Mouse (Mus musculus): Measurements from ENCODE around the gene Gsg1l. TPM values are rescaled to one million over a fixed set of nuclear protein-coding genes. Genes with fewer than 3 reads are reported as not detected.

The Gsg1l gene
- polyA plus RNA-seq, 1 experiment from 2014 or later, result 0.96 TPM

- H3K27ac ChIP-seq (ENCODE audit: low read length), result no peak overlapping the region
- peaks cover 17% of the 10 kb centered on the region for H3K4me1 ChIP-seq (ENCODE audit: insufficient read depth, low read length)
- H3K36me3 ChIP-seq (ENCODE audit: insufficient read depth, low read length), result no peaks in the 10 kb centered on the region
- H3K4me2 ChIP-seq (replicated peaks; ENCODE audit: low read depth, low read length), result no peak overlapping the region
- H3K9ac ChIP-seq (replicated peaks; ENCODE audit: low read length), result no peak overlapping the region
- no peak for ATAC-seq (ENCODE audit: low FRiP score, low TSS enrichment)
- H3K9me3 ChIP-seq (ENCODE audit: low read length), result no peaks in the 10 kb centered on the region
- no peak overlapping the region for H3K4me3 ChIP-seq (ENCODE audit: low read length)
- WGBS, result 90% methylated on average over 4 of the region's 4 CpGs
- no peaks in the 10 kb centered on the region for H3K27me3 ChIP-seq (ENCODE audit: insufficient read depth, low read length)
Observed at GRCm38 (mm10) chr7:126017455-126017854, 64.8 kb downstream of the Gsg1l start.

GRCm38 (mm10) chr7:126012325-126013021, 69.7 kb downstream of the Gsg1l start:
- ATAC-seq (ENCODE audit: low FRiP score, low TSS enrichment), result no peak
- 33% methylated on average over 11 of the region's 11 CpGs for WGBS
- Histone ChIP-seq H3K9ac (replicated peaks; ENCODE audit: low read length) (no peak overlapping the region), H3K4me2 (replicated peaks; ENCODE audit: low read depth, low read length) (no peak overlapping the region), H3K27me3 (ENCODE audit: insufficient read depth, low read length) (no peaks in the 10 kb centered on the region), H3K27ac (ENCODE audit: low read length) (no peak overlapping the region), H3K9me3 (ENCODE audit: low read length) (no peaks in the 10 kb centered on the region), H3K4me3 (ENCODE audit: low read length) (no peak overlapping the region), H3K4me1 (ENCODE audit: insufficient read depth, low read length) (peaks cover 10% of the 10 kb centered on the region; the same call in 1 of the 2 replicates), H3K36me3 (ENCODE audit: insufficient read depth, low read length) (no peaks in the 10 kb centered on the region)

GRCm38 (mm10) chr7:126008789-126009148, 73.4 kb downstream of the Gsg1l start:
- no peak for ATAC-seq (ENCODE audit: low FRiP score, low TSS enrichment)
- Histone ChIP-seq H3K27ac (ENCODE audit: low read length) (no peak overlapping the region), H3K9me3 (ENCODE audit: low read length) (no peaks in the 10 kb centered on the region), H3K9ac (replicated peaks; ENCODE audit: low read length) (no peak overlapping the region), H3K27me3 (ENCODE audit: insufficient read depth, low read length) (no peaks in the 10 kb centered on the region), H3K36me3 (ENCODE audit: insufficient read depth, low read length) (no peaks in the 10 kb centered on the region), H3K4me3 (ENCODE audit: low read length) (no peak overlapping the region), H3K4me1 (ENCODE audit: insufficient read depth, low read length) (peaks cover 10% of the 10 kb centered on the region; the same call in 1 of the 2 replicates), H3K4me2 (replicated peaks; ENCODE audit: low read depth, low read length) (no peak overlapping the region)
- 76% methylated on average over 7 of the region's 7 CpGs for WGBS

GRCm38 (mm10) chr7:126008139-126008788, 73.9 kb downstream of the Gsg1l start:
- Histone ChIP-seq H3K27me3 (ENCODE audit: insufficient read depth, low read length) (no peaks in the 10 kb centered on the region), H3K9me3 (ENCODE audit: low read length) (no peaks in the 10 kb centered on the region), H3K36me3 (ENCODE audit: insufficient read depth, low read length) (no peaks in the 10 kb centered on the region), H3K4me1 (ENCODE audit: insufficient read depth, low read length) (peaks cover 10% of the 10 kb centered on the region; the same call in 1 of the 2 replicates), H3K4me2 (replicated peaks; ENCODE audit: low read depth, low read length) (no peak overlapping the region), H3K9ac (replicated peaks; ENCODE audit: low read length) (no peak overlapping the region), H3K4me3 (ENCODE audit: low read length) (no peak overlapping the region), H3K27ac (ENCODE audit: low read length) (no peak overlapping the region)
- 67% methylated on average over 4 of the region's 4 CpGs for WGBS
- no peak for ATAC-seq (ENCODE audit: low FRiP score, low TSS enrichment)

GRCm38 (mm10) chr7:126007132-126007910, 74.9 kb downstream of the Gsg1l start:
- Histone ChIP-seq H3K4me2 (replicated peaks; ENCODE audit: low read depth, low read length) (no peak overlapping the region), H3K27me3 (ENCODE audit: insufficient read depth, low read length) (no peaks in the 10 kb centered on the region), H3K9me3 (ENCODE audit: low read length) (no peaks in the 10 kb centered on the region), H3K9ac (replicated peaks; ENCODE audit: low read length) (no peak overlapping the region), H3K36me3 (ENCODE audit: insufficient read depth, low read length) (no peaks in the 10 kb centered on the region), H3K27ac (ENCODE audit: low read length) (no peak overlapping the region), H3K4me1 (ENCODE audit: insufficient read depth, low read length) (peaks cover 5% of the 10 kb centered on the region; the same call in 1 of the 2 replicates), H3K4me3 (ENCODE audit: low read length) (no peak overlapping the region)
- no peak for ATAC-seq (ENCODE audit: low FRiP score, low TSS enrichment)
- WGBS, result 51% methylated on average over 10 of the region's 10 CpGs

- 55% methylated on average over 5 of the region's 5 CpGs for WGBS
- no peaks in the 10 kb centered on the region for H3K27me3 ChIP-seq (ENCODE audit: insufficient read depth, low read length)
- H3K9me3 ChIP-seq (ENCODE audit: low read length), result no peaks in the 10 kb centered on the region
- no peak overlapping the region for H3K27ac ChIP-seq (ENCODE audit: low read length)
- H3K36me3 ChIP-seq (ENCODE audit: insufficient read depth, low read length), result no peaks in the 10 kb centered on the region
- H3K9ac ChIP-seq (replicated peaks; ENCODE audit: low read length), result no peak overlapping the region
- no peak overlapping the region for H3K4me3 ChIP-seq (ENCODE audit: low read length)
- ATAC-seq (ENCODE audit: low FRiP score, low TSS enrichment), result no peak
- H3K4me2 ChIP-seq (replicated peaks; ENCODE audit: low read depth, low read length), result no peak overlapping the region
- no peaks in the 10 kb centered on the region for H3K4me1 ChIP-seq (ENCODE audit: insufficient read depth, low read length)
Observed at GRCm38 (mm10) chr7:126005274-126005673, 76.9 kb downstream of the Gsg1l start.

- H3K4me1 ChIP-seq (ENCODE audit: insufficient read depth, low read length), result no peaks in the 10 kb centered on the region
- H3K27ac ChIP-seq (ENCODE audit: low read length), result no peak overlapping the region
- no peak overlapping the region for H3K4me3 ChIP-seq (ENCODE audit: low read length)
- H3K9ac ChIP-seq (replicated peaks; ENCODE audit: low read length), result no peak overlapping the region
- H3K36me3 ChIP-seq (ENCODE audit: insufficient read depth, low read length), result no peaks in the 10 kb centered on the region
- H3K9me3 ChIP-seq (ENCODE audit: low read length), result no peaks in the 10 kb centered on the region
- WGBS, result 56% methylated on average over 5 of the region's 5 CpGs
- no peaks in the 10 kb centered on the region for H3K27me3 ChIP-seq (ENCODE audit: insufficient read depth, low read length)
- peak; percentile 73 for ATAC-seq (ENCODE audit: low FRiP score, low TSS enrichment)
- no peak overlapping the region for H3K4me2 ChIP-seq (replicated peaks; ENCODE audit: low read depth, low read length)
Observed at GRCm38 (mm10) chr7:126001683-126002082, 80.5 kb downstream of the Gsg1l start.

- Histone ChIP-seq H3K36me3 (ENCODE audit: insufficient read depth, low read length) (no peaks in the 10 kb centered on the region), H3K27me3 (ENCODE audit: insufficient read depth, low read length) (no peaks in the 10 kb centered on the region), H3K9me3 (ENCODE audit: low read length) (no peaks in the 10 kb centered on the region), H3K27ac (ENCODE audit: low read length) (no peak overlapping the region), H3K4me1 (ENCODE audit: insufficient read depth, low read length) (no peaks in the 10 kb centered on the region), H3K9ac (replicated peaks; ENCODE audit: low read length) (no peak overlapping the region), H3K4me3 (ENCODE audit: low read length) (no peak overlapping the region), H3K4me2 (replicated peaks; ENCODE audit: low read depth, low read length) (no peak overlapping the region)
- WGBS, result 93% methylated on average over 3 of the region's 3 CpGs
- ATAC-seq (ENCODE audit: low FRiP score, low TSS enrichment), result no peak
Observed at GRCm38 (mm10) chr7:125999921-126000320, 82.3 kb downstream of the Gsg1l start.

GRCm38 (mm10) chr7:125996151-125996550, 86.1 kb downstream of the Gsg1l start:
- Histone ChIP-seq H3K4me1 (ENCODE audit: insufficient read depth, low read length) (no peaks in the 10 kb centered on the region), H3K36me3 (ENCODE audit: insufficient read depth, low read length) (no peaks in the 10 kb centered on the region)

More at GRCm38 (mm10) chr7:125996151-125996550, 86.1 kb downstream of the Gsg1l start:
- Histone ChIP-seq H3K9me3 (ENCODE audit: low read length) (no peaks in the 10 kb centered on the region), H3K4me3 (ENCODE audit: low read length) (no peak overlapping the region), H3K27me3 (ENCODE audit: insufficient read depth, low read length) (no peaks in the 10 kb centered on the region), H3K27ac (ENCODE audit: low read length) (no peak overlapping the region), H3K4me2 (replicated peaks; ENCODE audit: low read depth, low read length) (no peak overlapping the region), H3K9ac (replicated peaks; ENCODE audit: low read length) (no peak overlapping the region)
- ATAC-seq (ENCODE audit: low FRiP score, low TSS enrichment), result no peak
- 100% methylated on average over 1 of the region's 1 CpGs for WGBS

Measured in kidney, embryonic 16.5 days (tissue).